In the genomic region with DNA sequence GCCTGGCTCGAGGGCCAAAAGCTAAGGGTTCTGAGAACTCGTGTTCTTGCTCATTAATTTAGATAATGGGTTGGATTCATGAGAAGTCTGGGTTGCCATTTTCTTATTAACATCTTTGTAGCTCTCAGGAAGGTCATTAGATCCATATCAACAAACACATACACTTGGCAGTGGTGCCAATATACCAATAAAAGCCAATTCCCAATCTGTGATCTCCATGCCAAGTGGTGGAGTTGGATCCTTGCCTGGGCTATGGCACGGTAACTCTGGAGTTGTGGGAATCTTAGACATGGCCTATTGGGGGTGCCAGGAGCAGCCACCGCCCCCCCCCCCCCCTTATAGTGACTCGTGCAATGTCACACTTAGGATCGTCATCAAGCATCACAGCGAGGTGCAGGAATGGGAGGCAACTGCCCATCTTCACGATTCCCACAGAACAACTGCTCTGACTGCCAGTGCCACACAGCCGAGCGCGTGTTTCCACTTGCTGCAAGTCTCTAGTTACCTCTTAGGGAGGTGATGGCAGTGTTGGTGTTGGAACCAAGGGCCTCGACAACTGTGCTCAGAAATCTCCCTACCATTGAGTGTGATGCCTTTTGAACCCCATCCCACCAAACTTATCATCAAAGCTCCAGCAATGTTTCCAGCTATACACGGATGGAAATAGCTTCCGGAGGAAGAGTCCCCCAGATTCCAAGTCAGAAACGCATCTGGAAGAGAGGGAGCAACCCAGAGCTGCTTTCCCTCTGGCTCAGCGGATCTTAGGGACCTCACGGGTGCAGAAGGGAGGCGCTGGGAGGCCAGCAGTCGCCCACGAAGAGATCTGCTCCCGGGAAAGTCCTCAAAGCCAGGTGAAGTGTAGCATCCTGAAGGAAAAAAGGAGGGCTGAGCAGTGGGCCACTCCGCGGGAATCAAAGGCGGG, we compare ENCODE assay signal across 7 mouse cellular contexts. TPM values are rescaled to one million over a fixed set of nuclear protein-coding genes. Genes with fewer than 3 reads are reported as not detected.
DNase-seq lines count a peak whose midpoint lies in the region; ATAC-seq lines count a peak whose summit lies in the region.

No protein-coding gene starts in this region.

- peak overlapping the region; percentile 65 for H3K4me2 ChIP-seq in heart, embryonic 15.5 days
- H3K4me2 ChIP-seq in liver, embryonic 12.5 days, result peak overlapping the region; percentile 45

- H3K27me3 ChIP-seq in heart, embryonic 15.5 days, result no peaks in the 10 kb centered on the region
- peaks cover 49% of the 10 kb centered on the region for H3K27me3 ChIP-seq in liver, embryonic 12.5 days (replicated peaks)

- ATAC-seq in heart, embryonic 15.5 days (replicated peaks; ENCODE audit: insufficient number of reproducible peaks, insufficient read depth, low FRiP score, low read depth), result no peak
- no peak for ATAC-seq in liver, embryonic 12.5 days

- peak overlapping the region; percentile 82 for H3K27ac ChIP-seq in heart, embryonic 15.5 days
- no peak overlapping the region for H3K27ac ChIP-seq in liver, embryonic 12.5 days

- H3K9me3 ChIP-seq in heart, embryonic 15.5 days (replicated peaks), result no peaks in the 10 kb centered on the region
- no peaks in the 10 kb centered on the region for H3K9me3 ChIP-seq in liver, embryonic 12.5 days (replicated peaks)

- H3K36me3 ChIP-seq in heart, embryonic 15.5 days, result no peaks in the 10 kb centered on the region
- H3K36me3 ChIP-seq in liver, embryonic 12.5 days, result no peaks in the 10 kb centered on the region

- peaks cover 52% of the 10 kb centered on the region for H3K4me1 ChIP-seq in heart, embryonic 15.5 days (replicated peaks)
- peaks cover 6% of the 10 kb centered on the region; the same call in 1 of the 2 replicates for H3K4me1 ChIP-seq in liver, embryonic 12.5 days

- H3K9ac ChIP-seq in heart, embryonic 15.5 days, result peak overlapping the region; percentile 47
- no peak overlapping the region for H3K9ac ChIP-seq in liver, embryonic 12.5 days

- peak overlapping the region; percentile 35 for H3K4me3 ChIP-seq in heart, embryonic 15.5 days
- H3K4me3 ChIP-seq in liver, embryonic 12.5 days, result no peak overlapping the region

- peak; percentile 8 for DNase-seq in right cerebral cortex, postnatal 4 days
- no peak for DNase-seq in right cerebral cortex, postnatal 10 days (ENCODE audit: low spot score in 2 of 2)
- no peak for DNase-seq in frontal cortex, postnatal 14 days (ENCODE audit: low spot score in 2 of 2)
- no peak for DNase-seq in adrenal gland, postnatal 25 days
- no peak for DNase-seq in layer of hippocampus, postnatal 14 days (ENCODE audit: low spot score in 2 of 2)

- WGBS in heart, embryonic 15.5 days, result 15% methylated on average over 23 of the region's 24 CpGs
- WGBS in liver, embryonic 12.5 days (ENCODE audit: insufficient replicate concordance), result 32% methylated on average over 24 of the region's 24 CpGs

RNA-seq across cellular contexts. Expression of gene Ccdc186, which starts 46.8 kb away (rescaled TPM):
- polyA plus RNA-seq in heart, embryonic 15.5 days (2015; fragmentation: Nextera tagmentation; extraction: Ambion mirVana), result 17.8 and 19.0 TPM in 2 replicates
- polyA plus RNA-seq in liver, embryonic 12.5 days (2016; fragmentation: Nextera tagmentation; extraction: Ambion mirVana), result 7.7 and 8.1 TPM in 2 replicates
- total RNA-seq in adrenal gland, postnatal 25 days (2021), result 25.5 and 31.9 TPM in 2 replicates
- total RNA-seq in layer of hippocampus, postnatal 14 days (2021), result 10 to 100 TPM; 37.8 to 44.7 TPM

RNA-seq across cellular contexts. Expression of gene Tdrd1, which starts 50.8 kb away (rescaled TPM):
- 0.31 and 0.61 TPM in 2 replicates for polyA plus RNA-seq in heart, embryonic 15.5 days (2015; fragmentation: Nextera tagmentation; extraction: Ambion mirVana)
- polyA plus RNA-seq in liver, embryonic 12.5 days (2016; fragmentation: Nextera tagmentation; extraction: Ambion mirVana), result 0.20 TPM in 2 replicates
- total RNA-seq in adrenal gland, postnatal 25 days (2021), result not detected in 2 replicates
- under 1 TPM; 0.46 to 0.55 TPM for total RNA-seq in layer of hippocampus, postnatal 14 days (2021)

RNA-seq across cellular contexts. Expression of gene Adrb1, which starts 53.2 kb away (rescaled TPM):
- polyA plus RNA-seq in heart, embryonic 15.5 days (2015; fragmentation: Nextera tagmentation; extraction: Ambion mirVana), result 4.0 and 4.7 TPM in 2 replicates
- 0.20 and 0.24 TPM in 2 replicates for polyA plus RNA-seq in liver, embryonic 12.5 days (2016; fragmentation: Nextera tagmentation; extraction: Ambion mirVana)
- 2.6 and 4.2 TPM in 2 replicates for total RNA-seq in adrenal gland, postnatal 25 days (2021)
- 10 to 100 TPM; 12.1 to 15.7 TPM for total RNA-seq in layer of hippocampus, postnatal 14 days (2021)
